24 mouse cellular contexts compared by ENCODE assay signal in genomic region chr6:116440447-116440846, GRCm38 (mm10). TPM values are rescaled to one million over a fixed set of nuclear protein-coding genes. Genes with fewer than 3 reads are reported as not detected.
"Had no signal": no experiment of that assay in that cellular context is flagged by ENCODE, and none has a peak within 500 bp of the region (broad histone marks: within the 10 kb centered on the region; RNA-seq: fewer than 3 reads in every experiment).

No protein-coding gene starts in this region.

- H3K9ac ChIP-seq: liver, embryonic 15.5 days; neural tube, embryonic 15.5 days had no signal

- H3K27ac ChIP-seq: left cerebral cortex, adult 2 months; limb, embryonic 10.5 days; liver, embryonic 15.5 days; midbrain, embryonic 10.5 days; neural tube, embryonic 15.5 days had no signal

- ATAC-seq: lung, postnatal 0 days had no signal

- H3K27me3 ChIP-seq: liver, embryonic 15.5 days; neural tube, embryonic 15.5 days had no signal

- H3K4me1 ChIP-seq: limb, embryonic 10.5 days; midbrain, embryonic 10.5 days; neural tube, embryonic 15.5 days had no signal

- H3K4me2 ChIP-seq: liver, embryonic 11.5 days; liver, embryonic 15.5 days; neural tube, embryonic 15.5 days had no signal

- DNase-seq: kidney, postnatal 14 days; lung, adult 2 months; midbrain, embryonic 14.5 days; right cerebral cortex, adult 18-20 months; right cerebral cortex, postnatal 25 days; thymus, postnatal 36 days had no signal

- H3K9me3 ChIP-seq: limb, embryonic 10.5 days; liver, embryonic 15.5 days; midbrain, embryonic 10.5 days; neural tube, embryonic 15.5 days had no signal

- H3K4me3 ChIP-seq: left cerebral cortex, adult 2 months; limb, embryonic 10.5 days; liver, embryonic 15.5 days; midbrain, embryonic 10.5 days; myocyte; neural tube, embryonic 15.5 days had no signal

- H3K36me3 ChIP-seq: limb, embryonic 10.5 days; liver, embryonic 15.5 days; midbrain, embryonic 10.5 days; neural tube, embryonic 15.5 days had no signal

RNA-seq across cellular contexts. Expression of gene Olfr211, which starts 48.4 kb away (rescaled TPM):
- total RNA-seq: layer of hippocampus, adult 8-10 months; layer of hippocampus, postnatal 14 days; left cerebral cortex, adult 2 months; left cerebral cortex, postnatal 14 days; megakaryocyte progenitor cell, adult 5-6 weeks had no signal
- polyA plus RNA-seq: large intestine, adult 2 months; limb, embryonic 10.5 days; limb, embryonic 14.5 days; liver, embryonic 11.5 days; liver, embryonic 15.5 days; lung, adult 2 months; lung, postnatal 0 days; midbrain, embryonic 10.5 days; midbrain, embryonic 14.5 days; myocyte; neural tube, embryonic 11.5 days; neural tube, embryonic 15.5 days; small intestine, adult 2 months; stomach, embryonic 16.5 days; thymus, postnatal 0 days had no signal
